Mouse (Mus musculus): ENCODE measurements at regions not wholly inside any gene's neighbourhood (a gene's known extent, or its start where the extent isn't known, plus 50 kb on each side); places are given as distances from the start of the nearest gene placed in this dataset.

DNA sequence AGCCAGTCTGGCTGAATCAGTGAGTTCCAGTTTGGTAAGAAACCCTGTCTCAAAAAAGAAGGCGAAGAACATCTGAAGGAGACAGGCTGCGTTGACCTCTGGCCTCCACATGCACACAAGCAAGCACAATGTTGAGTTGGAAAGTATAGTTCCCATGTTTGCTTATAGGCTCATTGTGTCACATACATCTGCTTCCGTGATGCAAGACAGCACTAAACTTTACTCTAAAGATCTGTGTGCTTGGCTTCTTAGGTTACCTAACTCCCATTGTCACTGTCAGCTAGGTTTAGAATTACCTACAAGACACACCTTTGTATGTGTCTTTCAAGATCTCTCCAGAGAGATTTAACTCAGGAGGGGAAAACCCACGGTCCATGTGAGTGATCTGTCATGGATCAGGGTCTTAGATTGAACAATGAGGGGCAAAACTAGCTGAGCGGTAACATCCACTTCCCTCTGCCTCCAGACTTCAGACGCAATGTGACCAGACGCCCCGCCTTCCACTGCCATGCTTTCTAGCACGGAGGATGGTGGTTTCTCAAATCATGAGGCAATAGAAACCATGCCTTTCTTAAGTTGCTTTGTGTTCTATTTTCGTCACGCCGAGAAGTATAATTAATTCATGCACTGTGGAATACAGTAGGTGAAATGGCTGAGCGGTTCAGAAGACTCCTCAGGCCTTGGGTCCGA lies 130.1 kb upstream of the Egln3 start:
- H3K4me3 ChIP-seq (ENCODE audit: low read depth, low read length): no peak overlapping the region
- no peaks in the 10 kb centered on the region for H3K36me3 ChIP-seq (ENCODE audit: control insufficient read depth, insufficient read depth, low read length)
- H3K9me3 ChIP-seq (ENCODE audit: control insufficient read depth, low read depth, low read length): no peaks in the 10 kb centered on the region
- no peak for ATAC-seq (ENCODE audit: insufficient number of reproducible peaks, insufficient read depth, low FRiP score, low read depth)
- 88% methylated on average over 14 of the region's 14 CpGs for WGBS
- no peaks in the 10 kb centered on the region for H3K27me3 ChIP-seq (ENCODE audit: control insufficient read depth, insufficient read depth, low read length)
- H3K27ac ChIP-seq (ENCODE audit: low read length): no peak overlapping the region
- no peak overlapping the region for H3K9ac ChIP-seq (replicated peaks; ENCODE audit: low read depth, low read length)
- no peaks in the 10 kb centered on the region for H3K4me1 ChIP-seq (ENCODE audit: control insufficient read depth, insufficient read depth, low read length)
- no peak overlapping the region for H3K4me2 ChIP-seq (replicated peaks; ENCODE audit: low read depth, low read length)

- no peak for ATAC-seq (ENCODE audit: insufficient number of reproducible peaks, insufficient read depth, low FRiP score, low read depth)
- 62% methylated on average over 1 of the region's 1 CpGs for WGBS
- no peak overlapping the region for H3K27ac ChIP-seq (ENCODE audit: low read length)
These were observed 123.8 kb upstream of the Egln3 start for GRCm38 (mm10) chr12:54327483-54327882.

DNA sequence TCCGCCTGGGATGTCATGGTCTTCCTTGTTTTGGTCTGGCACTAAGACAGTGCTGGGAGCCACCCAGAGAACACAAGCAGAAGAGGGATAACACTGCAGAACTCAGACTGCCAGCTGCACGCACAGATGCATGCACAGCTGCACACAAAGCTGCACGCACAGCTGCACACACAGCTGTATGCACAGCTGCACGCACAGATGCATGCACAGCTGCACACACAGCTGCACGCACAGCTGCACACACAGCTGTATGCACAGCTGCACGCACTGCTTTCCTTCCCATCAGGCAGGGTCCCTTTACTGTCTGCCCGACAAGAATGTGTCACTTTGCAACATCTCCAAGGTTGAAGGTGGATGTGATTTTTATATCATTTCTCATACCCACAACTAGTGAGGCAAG lies 122.9 kb upstream of the Egln3 start:
- ATAC-seq (ENCODE audit: insufficient number of reproducible peaks, insufficient read depth, low FRiP score, low read depth): no peak
- Histone ChIP-seq H3K4me1 (ENCODE audit: control insufficient read depth, insufficient read depth, low read length) (no peaks in the 10 kb centered on the region), H3K4me2 (replicated peaks; ENCODE audit: low read depth, low read length) (no peak overlapping the region), H3K9me3 (ENCODE audit: control insufficient read depth, low read depth, low read length) (no peaks in the 10 kb centered on the region), H3K27me3 (ENCODE audit: control insufficient read depth, insufficient read depth, low read length) (no peaks in the 10 kb centered on the region), H3K27ac (ENCODE audit: low read length) (no peak overlapping the region), H3K4me3 (ENCODE audit: low read depth, low read length) (no peak overlapping the region), H3K9ac (replicated peaks; ENCODE audit: low read depth, low read length) (no peak overlapping the region), H3K36me3 (ENCODE audit: control insufficient read depth, insufficient read depth, low read length) (no peaks in the 10 kb centered on the region)
- WGBS: 86% methylated on average over 7 of the region's 7 CpGs

More at GRCm38 (mm10) chr12:54327483-54327882, 123.8 kb upstream of the Egln3 start:
- Histone ChIP-seq H3K36me3 (ENCODE audit: control insufficient read depth, insufficient read depth, low read length) (no peaks in the 10 kb centered on the region), H3K9me3 (ENCODE audit: control insufficient read depth, low read depth, low read length) (no peaks in the 10 kb centered on the region), H3K4me2 (replicated peaks; ENCODE audit: low read depth, low read length) (no peak overlapping the region), H3K9ac (replicated peaks; ENCODE audit: low read depth, low read length) (no peak overlapping the region), H3K4me1 (ENCODE audit: control insufficient read depth, insufficient read depth, low read length) (no peaks in the 10 kb centered on the region), H3K4me3 (ENCODE audit: low read depth, low read length) (no peak overlapping the region), H3K27me3 (ENCODE audit: control insufficient read depth, insufficient read depth, low read length) (no peaks in the 10 kb centered on the region)

GRCm38 (mm10) chr12:54320533-54320932 lies 116.9 kb upstream of the Egln3 start:
- no peaks in the 10 kb centered on the region for H3K27me3 ChIP-seq (ENCODE audit: control insufficient read depth, insufficient read depth, low read length)
- WGBS: 92% methylated on average over 5 of the region's 5 CpGs
- no peaks in the 10 kb centered on the region for H3K36me3 ChIP-seq (ENCODE audit: control insufficient read depth, insufficient read depth, low read length)
- no peak overlapping the region for H3K4me2 ChIP-seq (replicated peaks; ENCODE audit: low read depth, low read length)
- no peak for ATAC-seq (ENCODE audit: insufficient number of reproducible peaks, insufficient read depth, low FRiP score, low read depth)
- H3K4me3 ChIP-seq (ENCODE audit: low read depth, low read length): no peak overlapping the region
- H3K4me1 ChIP-seq (ENCODE audit: control insufficient read depth, insufficient read depth, low read length): peaks cover 6% of the 10 kb centered on the region; the same call in 1 of the 2 replicates
- H3K9ac ChIP-seq (replicated peaks; ENCODE audit: low read depth, low read length): no peak overlapping the region
- H3K27ac ChIP-seq (ENCODE audit: low read length): no peak overlapping the region
- H3K9me3 ChIP-seq (ENCODE audit: control insufficient read depth, low read depth, low read length): peaks cover 3% of the 10 kb centered on the region; the same call in 1 of the 2 replicates

GRCm38 (mm10) chr12:54316980-54317471 lies 113.4 kb upstream of the Egln3 start:
- H3K9me3 ChIP-seq (ENCODE audit: control insufficient read depth, low read depth, low read length): peaks cover 3% of the 10 kb centered on the region; the same call in 1 of the 2 replicates
- H3K27me3 ChIP-seq (ENCODE audit: control insufficient read depth, insufficient read depth, low read length): no peaks in the 10 kb centered on the region
- H3K4me1 ChIP-seq (ENCODE audit: control insufficient read depth, insufficient read depth, low read length): peaks cover 18% of the 10 kb centered on the region; the same call in 1 of the 2 replicates
- WGBS: under 1% methylated on average over 16 of the region's 16 CpGs
- H3K4me2 ChIP-seq (replicated peaks; ENCODE audit: low read depth, low read length): peak overlapping the region; percentile 51
- no peak overlapping the region for H3K9ac ChIP-seq (replicated peaks; ENCODE audit: low read depth, low read length)
- H3K4me3 ChIP-seq (ENCODE audit: low read depth, low read length): peak overlapping the region; percentile 11
- no peaks in the 10 kb centered on the region for H3K36me3 ChIP-seq (ENCODE audit: control insufficient read depth, insufficient read depth, low read length)
- ATAC-seq (ENCODE audit: insufficient number of reproducible peaks, insufficient read depth, low FRiP score, low read depth): peak; percentile 93
- no peak overlapping the region; the same call in 1 of the 2 replicates for H3K27ac ChIP-seq (ENCODE audit: low read length)

DNA sequence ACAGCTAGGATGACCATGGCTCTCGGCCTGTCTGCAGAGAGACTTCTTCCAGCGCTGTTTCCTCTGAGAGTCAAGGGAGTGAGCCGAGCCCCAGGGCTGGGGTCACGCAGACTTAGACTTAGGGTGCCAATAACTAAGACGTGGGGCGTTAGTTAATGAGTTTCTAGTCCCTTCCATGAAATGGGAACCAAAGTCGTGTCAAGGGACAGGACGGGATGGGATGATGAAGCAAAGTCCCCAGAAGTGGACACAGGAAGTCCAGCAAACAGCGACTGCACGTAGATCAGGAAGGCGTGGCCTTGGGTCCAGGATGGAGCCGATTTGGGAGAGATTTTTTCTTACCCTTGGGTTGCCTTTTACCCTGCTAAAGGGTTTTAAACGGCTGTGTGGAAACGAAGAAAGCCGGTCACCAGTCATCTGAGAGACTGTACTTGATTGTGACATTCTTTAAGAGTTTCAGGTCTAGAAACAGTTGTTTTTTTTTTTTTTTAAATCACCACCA lies 112.5 kb upstream of the Egln3 start:
- 58% methylated on average over 15 of the region's 15 CpGs for WGBS
- no peak overlapping the region for H3K27ac ChIP-seq (ENCODE audit: low read length)

GRCm38 (mm10) chr12:54314153-54314552 lies 110.5 kb upstream of the Egln3 start:
- Histone ChIP-seq H3K9me3 (ENCODE audit: control insufficient read depth, low read depth, low read length) (no peaks in the 10 kb centered on the region), H3K9ac (replicated peaks; ENCODE audit: low read depth, low read length) (no peak overlapping the region), H3K4me2 (replicated peaks; ENCODE audit: low read depth, low read length) (no peak overlapping the region), H3K36me3 (ENCODE audit: control insufficient read depth, insufficient read depth, low read length) (no peaks in the 10 kb centered on the region), H3K27ac (ENCODE audit: low read length) (no peak overlapping the region), H3K27me3 (ENCODE audit: control insufficient read depth, insufficient read depth, low read length) (no peaks in the 10 kb centered on the region), H3K4me1 (ENCODE audit: control insufficient read depth, insufficient read depth, low read length) (peaks cover 18% of the 10 kb centered on the region; the same call in 1 of the 2 replicates), H3K4me3 (ENCODE audit: low read depth, low read length) (no peak overlapping the region)
- ATAC-seq (ENCODE audit: insufficient number of reproducible peaks, insufficient read depth, low FRiP score, low read depth): no peak
- WGBS: 61% methylated on average over 2 of the region's 2 CpGs

More for the DNA sequence above, 112.5 kb upstream of the Egln3 start:
- Histone ChIP-seq H3K27me3 (ENCODE audit: control insufficient read depth, insufficient read depth, low read length) (no peaks in the 10 kb centered on the region), H3K4me3 (ENCODE audit: low read depth, low read length) (no peak overlapping the region), H3K9me3 (ENCODE audit: control insufficient read depth, low read depth, low read length) (peaks cover 3% of the 10 kb centered on the region; the same call in 1 of the 2 replicates), H3K9ac (replicated peaks; ENCODE audit: low read depth, low read length) (no peak overlapping the region), H3K4me1 (ENCODE audit: control insufficient read depth, insufficient read depth, low read length) (peaks cover 18% of the 10 kb centered on the region; the same call in 1 of the 2 replicates), H3K36me3 (ENCODE audit: control insufficient read depth, insufficient read depth, low read length) (no peaks in the 10 kb centered on the region), H3K4me2 (replicated peaks; ENCODE audit: low read depth, low read length) (no peak overlapping the region)
- ATAC-seq (ENCODE audit: insufficient number of reproducible peaks, insufficient read depth, low FRiP score, low read depth): no peak

- Histone ChIP-seq H3K36me3 (ENCODE audit: control insufficient read depth, insufficient read depth, low read length) (no peaks in the 10 kb centered on the region), H3K27me3 (ENCODE audit: control insufficient read depth, insufficient read depth, low read length) (no peaks in the 10 kb centered on the region), H3K27ac (ENCODE audit: low read length) (no peak overlapping the region), H3K9ac (replicated peaks; ENCODE audit: low read depth, low read length) (peak overlapping the region; percentile 21; the same call in 1 of the 2 replicates), H3K4me1 (ENCODE audit: control insufficient read depth, insufficient read depth, low read length) (peaks cover 18% of the 10 kb centered on the region; the same call in 1 of the 2 replicates), H3K9me3 (ENCODE audit: control insufficient read depth, low read depth, low read length) (no peaks in the 10 kb centered on the region), H3K4me3 (ENCODE audit: low read depth, low read length) (peak overlapping the region; percentile 28), H3K4me2 (replicated peaks; ENCODE audit: low read depth, low read length) (peak overlapping the region; percentile 71)
- under 1% methylated on average over 20 of the region's 20 CpGs for WGBS
- ATAC-seq (ENCODE audit: insufficient number of reproducible peaks, insufficient read depth, low FRiP score, low read depth): peak; percentile 76
These were observed 109.7 kb upstream of the Egln3 start for GRCm38 (mm10) chr12:54313211-54313845.
